Mouse (Mus musculus) E14TG2a.4 (cell line): Measurements from ENCODE around the gene Myh7.
"Not testable (repeated sequence)": the region's sequence is repeated elsewhere in the genome, so short reads cannot be mapped to it uniquely, and the experiment has no call there.

Experiments
- H3K27me3 ChIP-seq: 2 replicates; pipeline ENCODE4 v1.6.1; 2014; ENCODE audit warnings: low read length, control low read depth; ENCODE audit not compliant: insufficient read depth
- H3K36me3 ChIP-seq: 2 replicates; pipeline ENCODE4 v1.6.1; 2014; ENCODE audit warnings: low read length, control low read depth; ENCODE audit not compliant: insufficient read depth
- H3K4me1 ChIP-seq: replicated peaks from 2 replicates; pipeline ENCODE4 v1.6.1; 2014; ENCODE audit warnings: low read depth, low read length, control low read depth
- H3K4me3 ChIP-seq: replicated peaks from 2 replicates; pipeline ENCODE4 v1.5.1; 2014; ENCODE audit warnings: mild to moderate bottlenecking, low read length
- H3K9me3 ChIP-seq: 2 replicates; pipeline ENCODE4 v1.6.1; 2014; ENCODE audit warnings: low read length, control low read depth
- CTCF ChIP-seq: conservative IDR thresholded peaks from 2 replicates; pipeline ENCODE4 v1.5.1; 2014; ENCODE audit warnings: low read length
- NANOG ChIP-seq: IDR thresholded peaks from 2 replicates; pipeline ENCODE4 v1.6.1; 2014; ENCODE audit warnings: borderline replicate concordance, low read length, mixed read lengths
- POU5F1 ChIP-seq: IDR thresholded peaks from 2 replicates; pipeline ENCODE4 v1.6.1; 2014; ENCODE audit warnings: low read length, borderline replicate concordance

Gene Myh7

DNA sequence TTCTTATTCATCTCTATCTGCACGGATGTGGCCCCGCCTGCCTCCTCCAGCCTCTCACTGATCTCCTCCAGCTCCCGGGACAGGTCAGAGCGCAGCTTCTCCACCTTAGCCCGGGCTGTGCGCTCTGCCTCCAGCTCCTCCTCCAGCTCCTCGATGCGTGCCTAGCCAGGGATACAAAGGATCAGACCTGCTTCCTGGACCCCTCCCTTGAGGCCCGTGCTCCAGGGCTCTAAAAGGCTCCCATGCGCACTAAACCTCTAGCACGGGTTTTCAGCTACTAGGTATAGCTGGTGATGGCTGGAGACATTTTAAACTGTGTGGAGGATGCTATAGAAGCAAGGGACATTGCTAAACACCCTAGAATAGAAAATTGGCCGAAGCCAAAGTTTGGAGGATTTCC is 43.9 kb downstream of the Myh7 start:
- TF ChIP-seq POU5F1 (no peak), CTCF (no peak), NANOG (no peak)
- no peaks in the 10 kb centered on the region for H3K36me3 ChIP-seq
- peaks cover 92% of the 10 kb centered on the region for H3K27me3 ChIP-seq
- peak overlapping the region; percentile 39; the same call in 1 of the 2 replicates for H3K4me3 ChIP-seq
- H3K4me1 ChIP-seq, result peaks cover 8% of the 10 kb centered on the region; the same call in 1 of the 2 replicates
- H3K9me3 ChIP-seq, result peaks cover 13% of the 10 kb centered on the region

DNA sequence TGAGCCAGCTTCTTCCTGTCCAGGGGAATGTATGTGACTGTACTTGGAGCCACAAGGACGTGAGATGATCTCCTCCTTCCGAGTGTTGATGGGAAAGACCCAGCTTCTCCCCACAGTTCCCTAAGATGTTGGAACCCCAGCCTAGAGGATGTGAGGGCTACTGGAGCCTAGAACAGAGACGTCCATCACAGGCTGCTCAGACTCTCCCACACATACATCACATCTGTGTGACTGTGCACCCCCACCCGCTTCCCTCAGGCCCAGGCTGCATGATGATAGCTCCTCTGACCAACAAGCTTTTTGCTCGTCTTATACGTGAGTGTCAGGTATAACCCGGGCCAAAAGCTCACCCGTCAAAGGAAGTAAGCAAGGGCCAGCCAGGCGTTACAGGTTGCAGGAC is 45.6 kb downstream of the Myh7 start:
- Histone ChIP-seq H3K27me3 (peaks cover 90% of the 10 kb centered on the region), H3K4me1 (peaks cover 8% of the 10 kb centered on the region; the same call in 1 of the 2 replicates), H3K36me3 (no peaks in the 10 kb centered on the region), H3K9me3 (peaks cover 13% of the 10 kb centered on the region), H3K4me3 (no peak overlapping the region)
- TF ChIP-seq CTCF (no peak), POU5F1 (no peak), NANOG (no peak)

DNA sequence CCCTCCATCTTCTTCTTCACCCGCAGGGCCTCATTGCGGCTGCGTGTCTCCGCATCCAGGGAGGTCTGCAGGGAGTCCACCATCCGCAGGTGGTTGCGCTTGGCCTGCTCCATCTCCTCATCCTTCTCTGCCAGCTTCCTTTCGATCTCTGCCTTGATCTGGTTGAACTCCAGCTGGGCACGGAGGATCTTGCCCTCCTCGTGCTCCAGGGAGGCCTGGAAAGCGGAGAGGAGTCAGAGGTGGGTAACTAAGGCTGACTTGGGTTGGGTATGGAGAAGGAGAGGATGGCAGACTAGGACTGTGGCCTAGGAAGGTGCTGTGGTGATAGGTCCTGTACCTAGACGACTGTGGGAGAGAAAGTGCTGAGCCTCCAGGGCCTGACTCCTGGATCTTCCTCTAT is 47.4 kb downstream of the Myh7 start:
- peaks cover 77% of the 10 kb centered on the region for H3K27me3 ChIP-seq
- not testable (repeated sequence) for H3K36me3 ChIP-seq, H3K4me3 ChIP-seq, H3K4me1 ChIP-seq
- H3K9me3 ChIP-seq, result peaks cover 13% of the 10 kb centered on the region

DNA sequence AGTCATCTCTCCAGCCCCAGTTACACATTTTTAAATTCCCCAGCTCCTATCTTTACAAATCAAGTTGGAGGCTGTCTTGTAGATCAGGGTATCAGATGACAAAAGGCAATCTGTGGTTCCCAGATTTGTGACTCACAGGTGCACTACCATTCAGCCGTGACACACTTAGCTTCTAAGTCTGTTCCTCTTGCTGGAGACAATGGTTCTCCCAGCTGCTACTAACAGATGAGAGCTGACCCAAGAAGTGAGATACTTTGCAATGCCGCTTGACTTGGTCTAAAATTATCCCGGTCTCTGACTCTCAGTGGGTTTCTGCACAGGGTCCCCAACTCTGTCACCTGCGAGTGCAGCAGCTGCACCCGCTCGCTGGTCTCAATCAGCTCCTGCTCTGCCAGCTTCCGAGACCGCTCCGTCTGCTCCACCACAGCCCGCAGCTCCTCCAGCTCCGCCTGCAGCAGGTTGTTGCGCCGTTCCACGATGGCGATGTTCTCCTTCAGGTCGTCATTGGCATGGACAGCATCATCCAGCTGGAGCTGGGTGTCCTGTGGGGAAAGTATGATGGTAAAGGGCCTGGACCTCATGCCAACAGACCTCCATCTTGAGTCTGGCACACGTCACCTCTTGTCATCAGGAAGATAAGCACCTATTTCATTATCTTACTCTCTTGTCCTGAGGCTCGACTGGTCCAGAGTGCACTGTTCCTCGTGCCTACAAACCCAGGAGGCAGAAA is 48.3 kb downstream of the Myh7 start:
- Histone ChIP-seq H3K9me3 (peaks cover 13% of the 10 kb centered on the region), H3K27me3 (peaks cover 74% of the 10 kb centered on the region), H3K36me3 (no peaks in the 10 kb centered on the region), H3K4me1 (peaks cover 8% of the 10 kb centered on the region; the same call in 1 of the 2 replicates), H3K4me3 (no peak overlapping the region)
- no peak for TF ChIP-seq POU5F1
- no peak for TF ChIP-seq NANOG
- TF ChIP-seq CTCF, result no peak

DNA sequence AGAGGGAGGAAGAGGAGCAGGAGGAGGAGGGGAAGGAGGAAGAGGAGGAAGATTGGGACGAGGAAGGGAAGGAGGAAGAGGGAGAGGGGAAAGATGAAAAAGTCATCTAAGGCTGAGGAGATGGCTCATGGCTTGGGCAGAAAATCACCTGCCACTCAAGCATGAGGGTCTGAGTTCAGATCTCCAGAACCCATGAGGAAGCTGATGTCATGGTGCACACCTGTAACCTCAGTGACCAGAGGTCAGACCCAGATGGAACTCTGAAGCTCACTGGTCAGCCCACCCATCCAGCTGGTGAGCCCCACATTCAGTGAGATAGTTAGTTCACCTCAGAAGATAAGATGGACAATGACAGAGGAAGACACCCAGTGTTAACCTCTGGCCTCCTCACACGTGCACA is 49.5 kb downstream of the Myh7 start:
- TF ChIP-seq POU5F1, result no peak
- TF ChIP-seq NANOG, result no peak
- no peak for TF ChIP-seq CTCF
- H3K36me3 ChIP-seq, result no peaks in the 10 kb centered on the region
- peaks cover 11% of the 10 kb centered on the region for H3K4me1 ChIP-seq
- H3K27me3 ChIP-seq, result peaks cover 62% of the 10 kb centered on the region
- no peak overlapping the region for H3K4me3 ChIP-seq
- peaks cover 12% of the 10 kb centered on the region for H3K9me3 ChIP-seq

DNA sequence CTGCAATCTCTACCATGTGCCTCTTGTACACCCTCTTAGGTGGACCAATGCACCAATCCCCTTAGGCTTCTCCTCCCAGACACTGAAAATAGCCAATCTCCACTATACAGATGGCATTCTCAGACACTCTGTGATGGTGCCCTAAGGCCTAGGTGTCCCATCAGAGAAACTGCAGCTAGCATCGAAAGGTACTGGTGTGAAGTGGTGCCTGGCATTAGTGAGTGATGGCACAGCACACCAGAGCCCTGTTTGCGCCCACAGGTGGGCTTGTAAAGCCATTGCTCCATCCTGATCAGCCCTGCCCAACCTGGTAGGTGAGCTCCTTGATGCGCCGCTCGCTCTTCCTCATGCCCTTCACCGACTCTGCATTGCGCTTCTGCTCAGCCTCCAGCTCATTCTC is 50.5 kb downstream of the Myh7 start:
- Histone ChIP-seq H3K4me1 (peaks cover 15% of the 10 kb centered on the region), H3K4me3 (no peak overlapping the region), H3K36me3 (no peaks in the 10 kb centered on the region), H3K9me3 (peaks cover 2% of the 10 kb centered on the region; the same call in 1 of the 2 replicates), H3K27me3 (peaks cover 53% of the 10 kb centered on the region)
- TF ChIP-seq NANOG (no peak), POU5F1 (no peak), CTCF (no peak)

DNA sequence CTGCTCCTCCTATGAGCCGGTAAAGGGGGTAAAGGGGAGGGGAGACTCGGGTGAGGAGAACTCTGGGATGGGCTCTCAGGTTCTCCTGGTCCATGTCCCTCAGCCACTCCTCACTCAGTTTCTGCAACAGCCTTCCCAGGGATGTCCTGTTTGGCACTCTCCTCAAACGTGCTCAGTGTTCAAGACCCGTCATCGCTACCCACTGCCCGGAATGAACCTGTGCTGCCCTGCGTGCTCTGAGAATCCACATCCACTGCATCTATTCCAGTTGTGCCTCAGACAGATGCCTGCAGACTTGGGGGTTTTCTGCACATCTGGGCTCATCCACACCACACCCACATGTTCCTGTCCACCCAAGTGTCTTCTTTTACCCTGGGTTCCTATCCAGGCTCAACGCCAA is 51.9 kb downstream of the Myh7 start:
- no peaks in the 10 kb centered on the region for H3K36me3 ChIP-seq
- no peak for TF ChIP-seq CTCF
- no peak for TF ChIP-seq NANOG
- no peak for TF ChIP-seq POU5F1

DNA sequence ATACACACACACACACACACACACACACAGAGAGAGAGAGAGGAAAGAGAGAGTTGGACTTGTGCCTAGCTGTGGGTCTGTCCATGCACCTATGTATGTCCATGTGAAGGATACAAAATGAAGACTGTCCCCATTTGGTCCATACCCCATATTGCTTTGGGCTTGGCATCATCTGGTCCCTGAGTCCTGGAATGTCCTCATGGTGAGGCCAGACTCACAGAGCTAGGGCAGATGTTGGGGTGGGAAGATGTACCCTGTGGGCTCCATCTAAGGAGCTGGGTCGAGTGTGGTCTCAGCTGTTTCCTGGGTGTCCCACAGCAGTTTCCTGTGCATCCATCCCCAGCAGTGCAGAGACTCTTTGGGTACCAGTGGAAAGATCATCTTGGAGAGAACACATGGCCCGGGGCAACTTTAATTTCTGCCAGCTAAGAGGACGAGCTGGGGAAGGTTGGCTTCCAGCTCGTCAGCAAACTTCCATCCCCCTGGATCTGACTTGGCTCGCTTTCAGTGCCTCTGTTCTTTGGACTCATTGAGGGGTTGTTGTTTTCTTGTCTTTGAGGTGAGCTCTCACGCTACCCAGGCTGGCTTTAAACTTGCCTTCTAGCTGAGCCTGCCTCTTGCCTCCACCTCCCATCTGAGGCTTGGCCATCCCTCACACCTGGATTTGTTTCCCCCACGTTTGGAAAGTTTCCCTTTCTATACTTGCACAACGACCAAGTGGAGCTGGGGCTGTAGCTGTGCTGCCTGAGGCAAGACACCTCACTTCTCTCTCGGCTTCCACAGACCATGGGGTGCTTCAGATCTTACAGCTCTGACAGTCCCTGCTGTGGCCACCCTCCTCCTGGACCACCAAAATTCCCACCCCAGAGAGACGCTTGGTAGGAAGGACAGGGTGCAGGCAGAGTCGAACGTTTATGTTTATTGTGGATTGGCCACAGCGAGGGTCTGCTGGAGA is 53.1 kb downstream of the Myh7 start:
- Histone ChIP-seq H3K4me3 (no peak overlapping the region), H3K4me1 (peaks cover 16% of the 10 kb centered on the region), H3K36me3 (no peaks in the 10 kb centered on the region), H3K9me3 (no peaks in the 10 kb centered on the region), H3K27me3 (peaks cover 45% of the 10 kb centered on the region)
- TF ChIP-seq POU5F1, result no peak
- no peak for TF ChIP-seq NANOG
- no peak for TF ChIP-seq CTCF

More for the DNA sequence above, 51.9 kb downstream of the Myh7 start:
- no peak overlapping the region for H3K4me3 ChIP-seq
- H3K4me1 ChIP-seq, result peaks cover 16% of the 10 kb centered on the region
- H3K27me3 ChIP-seq, result peaks cover 47% of the 10 kb centered on the region
- no peaks in the 10 kb centered on the region for H3K9me3 ChIP-seq
